Mouse (Mus musculus): ENCODE results near the gene Clcn6. TPM values are rescaled to one million over a fixed set of nuclear protein-coding genes. Genes with fewer than 3 reads are reported as not detected.
A peak's percentile ranks its signal among the peaks of the same experiment; 100 is the strongest.

The Clcn6 gene
- polyA plus RNA-seq (2015; fragmentation: Nextera tagmentation; extraction: Ambion mirVana) = 31.7 and 32.4 TPM in 2 replicates

DNA sequence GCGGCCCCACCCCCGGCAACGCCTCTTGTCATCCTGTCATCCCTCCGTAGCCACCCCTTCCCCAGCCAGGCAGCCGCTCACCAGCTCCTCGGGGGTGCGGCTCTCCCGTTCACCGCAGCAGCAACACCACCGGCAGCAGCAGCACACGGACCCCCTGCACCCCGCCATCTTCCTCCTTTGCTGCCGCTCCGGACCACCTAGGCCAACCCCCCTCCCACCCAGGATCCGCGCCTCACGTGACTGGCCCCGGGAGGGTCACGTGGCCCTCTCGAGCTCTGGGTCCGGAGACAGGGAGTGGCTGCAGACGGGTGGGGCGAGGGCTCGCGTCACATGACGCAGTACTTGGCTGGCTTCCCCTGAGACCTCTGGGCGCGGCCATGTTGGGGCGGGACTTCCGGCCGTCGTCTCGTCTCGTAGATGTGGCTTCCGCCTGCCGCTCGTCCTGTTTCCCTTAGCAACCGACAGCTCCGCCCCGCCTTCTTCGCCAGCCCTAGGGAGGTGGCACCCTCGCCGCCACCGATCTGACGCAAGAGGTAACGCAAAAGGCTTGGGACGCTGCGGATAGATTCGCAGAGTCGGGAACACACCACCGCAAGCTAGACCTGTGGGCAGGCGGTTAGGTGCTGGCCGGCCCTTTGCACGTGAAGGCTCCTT, at the start of gene Clcn6, which contains the start of gene Mthfr:
Gene Clcn6, minus strand, starts transcription at position 222 of the 654 bp plus-strand sequence.
Gene Mthfr, plus strand, starts transcription at position 478 of the 654 bp plus-strand sequence.
- peak; percentile 87 for ATAC-seq (ENCODE audit: low read depth)
- under 1% methylated on average over 54 of the region's 54 CpGs for WGBS

DNA sequence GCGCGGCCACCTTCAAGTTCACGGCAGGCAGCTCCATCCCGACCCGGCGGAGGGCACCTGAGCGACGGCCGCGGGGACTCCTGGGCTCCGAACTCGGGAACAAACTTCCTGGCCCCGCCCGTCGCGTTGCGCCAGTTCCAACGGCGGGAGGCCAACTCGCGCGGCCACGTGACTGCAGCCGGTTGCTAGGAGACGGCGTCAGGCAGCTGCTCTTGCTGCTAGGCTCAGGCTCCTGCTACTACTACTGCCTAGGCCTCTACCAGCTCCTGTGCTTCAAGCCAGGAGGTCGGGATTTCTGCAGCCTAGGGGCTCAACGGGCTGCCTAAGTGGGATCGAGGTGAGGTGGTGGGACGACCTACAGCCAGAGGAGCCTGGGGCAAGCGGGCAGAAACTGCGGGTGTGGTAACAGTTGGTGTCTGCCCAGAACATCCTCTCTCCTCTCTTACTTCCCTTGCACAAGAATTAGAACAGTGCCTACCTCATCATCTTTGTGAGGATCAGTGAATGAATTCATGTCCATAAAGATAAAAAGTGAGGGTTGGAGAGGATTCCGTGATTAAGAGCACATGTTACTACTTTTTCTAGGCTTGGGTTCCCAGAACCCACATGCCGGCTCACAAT, 49.4 kb upstream of the Clcn6 start, which contains the start of gene Agtrap:
Gene Agtrap, minus strand, starts transcription at position 125 of the 621 bp plus-strand sequence.
- Histone ChIP-seq H3K27ac (replicated peaks) (peak within 1 kb of the TSS; percentile 61), H3K4me2 (peak within 1 kb of the TSS; percentile 70), H3K27me3 (no peaks in the 10 kb centered on the region), H3K36me3 (no peaks in the 10 kb centered on the region), H3K9me3 (no peaks in the 10 kb centered on the region), H3K4me1 (replicated peaks) (peaks cover 47% of the 10 kb centered on the region), H3K4me3 (peak within 1 kb of the TSS; percentile 52), H3K9ac (peak within 1 kb of the TSS; percentile 68)
- ATAC-seq (ENCODE audit: low read depth) = peak; percentile 92
- WGBS = 3% methylated on average over 34 of the region's 34 CpGs

More for the DNA sequence above, at the start of gene Clcn6, which contains the start of gene Mthfr:
- H3K27me3 ChIP-seq = no peaks in the 10 kb centered on the region
- peaks cover 24% of the 10 kb centered on the region for H3K36me3 ChIP-seq
- peaks cover 60% of the 10 kb centered on the region for H3K4me1 ChIP-seq (replicated peaks)
- H3K9me3 ChIP-seq = no peaks in the 10 kb centered on the region
- peak within 1 kb of the TSS; percentile 89 for H3K27ac ChIP-seq (replicated peaks)
- peak within 1 kb of the TSS; percentile 74 for H3K4me3 ChIP-seq
- peak within 1 kb of the TSS; percentile 86 for H3K9ac ChIP-seq
- H3K4me2 ChIP-seq = peak within 1 kb of the TSS; percentile 90

DNA sequence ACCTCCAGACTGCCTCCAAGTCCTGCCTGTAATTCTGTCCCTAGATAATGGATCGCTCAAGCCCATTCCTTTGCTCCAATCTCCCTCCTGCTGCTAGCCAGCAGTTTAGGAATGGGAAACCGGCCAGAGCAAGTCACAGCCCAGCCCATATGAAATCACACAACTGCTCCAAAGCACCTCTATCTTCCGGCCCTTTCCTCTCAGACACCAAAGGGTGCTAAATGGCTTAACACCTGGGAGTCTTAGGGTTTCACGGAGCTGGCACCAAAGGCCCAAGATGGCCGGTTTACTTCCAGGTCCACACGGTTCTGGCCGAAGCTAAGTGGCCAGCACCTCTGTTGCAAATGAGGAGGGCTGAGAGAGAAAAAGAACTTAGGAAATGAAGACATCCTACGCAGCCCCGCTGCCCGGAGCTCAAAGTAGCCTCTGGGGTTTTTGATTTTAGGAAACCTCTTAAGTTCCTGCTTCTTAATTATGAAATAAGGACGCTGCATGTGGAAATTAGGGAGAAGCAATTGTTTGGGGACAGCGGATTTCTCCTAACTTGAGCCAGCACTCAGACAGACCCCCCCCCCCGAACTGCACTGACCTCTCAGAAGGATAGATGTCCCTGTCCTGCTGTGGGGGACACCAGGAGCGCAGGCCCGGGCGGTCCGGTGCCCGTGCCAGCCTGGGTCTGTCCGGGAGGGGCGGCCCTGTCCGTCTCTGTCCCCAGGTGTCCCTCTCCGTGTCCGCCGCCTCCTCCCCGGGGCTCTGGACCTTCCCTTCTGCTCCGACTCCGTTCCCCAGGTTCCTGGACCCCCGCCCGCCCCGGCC, 48.7 kb upstream of the Clcn6 start:
- peak overlapping the region; percentile 30; the same call in 1 of the 2 replicates for H3K27ac ChIP-seq (replicated peaks)
- no peaks in the 10 kb centered on the region for H3K27me3 ChIP-seq
- no peaks in the 10 kb centered on the region for H3K36me3 ChIP-seq
- H3K4me2 ChIP-seq = peak overlapping the region; percentile 70
- H3K4me3 ChIP-seq = peak overlapping the region; percentile 52
- 2% methylated on average over 30 of the region's 30 CpGs for WGBS
- peak overlapping the region; percentile 68 for H3K9ac ChIP-seq
- H3K9me3 ChIP-seq = no peaks in the 10 kb centered on the region
- H3K4me1 ChIP-seq (replicated peaks) = peaks cover 47% of the 10 kb centered on the region
- peak; percentile 57; the same call in 1 of the 2 replicates for ATAC-seq (ENCODE audit: low read depth)

DNA sequence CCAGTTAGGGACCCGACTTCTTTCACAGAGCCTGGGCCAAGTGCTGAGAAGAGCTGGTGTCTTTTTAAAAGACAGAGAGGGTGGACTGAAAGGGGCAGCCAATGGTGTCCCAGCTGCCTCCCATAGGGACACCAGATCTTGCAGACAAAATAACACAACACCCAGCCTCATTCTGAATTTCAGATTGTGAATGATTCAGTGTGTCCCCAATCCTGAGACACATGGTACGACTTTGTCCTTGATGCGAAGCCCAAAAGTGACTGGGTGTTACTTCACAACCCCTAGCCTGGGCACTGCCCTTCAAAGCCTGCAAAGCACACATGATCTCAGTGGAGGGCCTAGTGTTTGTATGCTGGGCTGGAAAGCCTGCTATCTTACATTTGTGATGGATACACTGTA, 47.3 kb upstream of the Clcn6 start:
- Histone ChIP-seq H3K36me3 (no peaks in the 10 kb centered on the region), H3K9ac (no peak overlapping the region), H3K4me3 (no peak overlapping the region), H3K27ac (replicated peaks) (no peak overlapping the region), H3K4me1 (replicated peaks) (peaks cover 47% of the 10 kb centered on the region), H3K9me3 (no peaks in the 10 kb centered on the region), H3K4me2 (no peak overlapping the region), H3K27me3 (no peaks in the 10 kb centered on the region)
- ATAC-seq (ENCODE audit: low read depth) = no peak
- 74% methylated on average over 3 of the region's 3 CpGs for WGBS

DNA sequence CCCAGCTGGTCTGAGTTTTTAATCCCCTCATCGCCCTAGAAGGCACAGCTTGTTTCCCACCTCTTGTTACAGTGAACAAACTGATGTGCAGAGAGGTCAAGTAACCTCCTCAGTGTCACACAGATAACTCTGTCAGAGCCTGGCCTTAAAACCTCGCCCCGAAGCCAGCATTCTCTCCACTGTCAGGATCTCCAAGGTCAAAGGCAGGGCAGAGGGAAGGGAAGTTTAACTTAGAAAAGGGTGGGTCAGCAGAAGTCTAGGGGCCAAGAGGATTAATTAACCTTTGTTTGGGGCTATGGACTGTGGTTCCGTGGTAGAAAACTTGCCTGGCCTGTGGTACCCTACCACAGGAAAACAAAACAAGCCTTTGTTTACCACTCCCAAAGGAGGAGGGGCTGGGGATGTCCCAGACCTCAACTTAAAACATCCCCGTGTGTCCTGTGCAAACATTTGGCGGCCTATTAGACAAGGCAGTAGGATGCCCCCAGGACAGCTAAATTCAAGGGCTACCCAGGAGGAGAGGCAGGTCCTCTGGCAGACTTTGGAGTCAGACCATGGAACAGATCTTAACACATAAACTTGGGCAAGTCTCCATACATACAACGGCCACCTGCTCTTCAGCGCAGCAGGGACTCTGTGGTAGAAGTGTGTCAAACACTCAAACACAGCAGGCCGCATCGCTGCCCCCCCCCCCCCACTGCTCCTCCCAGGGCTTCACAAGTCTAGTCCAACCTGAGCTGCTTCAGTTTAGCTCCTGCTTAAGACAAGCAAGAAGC, 46.7 kb upstream of the Clcn6 start:
- WGBS = 37% methylated on average over 10 of the region's 10 CpGs
- no peaks in the 10 kb centered on the region for H3K36me3 ChIP-seq
- no peak overlapping the region for H3K4me2 ChIP-seq
- ATAC-seq (ENCODE audit: low read depth) = no peak
- H3K9me3 ChIP-seq = no peaks in the 10 kb centered on the region
- H3K27me3 ChIP-seq = no peaks in the 10 kb centered on the region
- H3K27ac ChIP-seq (replicated peaks) = no peak overlapping the region
- H3K4me1 ChIP-seq (replicated peaks) = peaks cover 47% of the 10 kb centered on the region
- H3K4me3 ChIP-seq = no peak overlapping the region
- H3K9ac ChIP-seq = no peak overlapping the region

DNA sequence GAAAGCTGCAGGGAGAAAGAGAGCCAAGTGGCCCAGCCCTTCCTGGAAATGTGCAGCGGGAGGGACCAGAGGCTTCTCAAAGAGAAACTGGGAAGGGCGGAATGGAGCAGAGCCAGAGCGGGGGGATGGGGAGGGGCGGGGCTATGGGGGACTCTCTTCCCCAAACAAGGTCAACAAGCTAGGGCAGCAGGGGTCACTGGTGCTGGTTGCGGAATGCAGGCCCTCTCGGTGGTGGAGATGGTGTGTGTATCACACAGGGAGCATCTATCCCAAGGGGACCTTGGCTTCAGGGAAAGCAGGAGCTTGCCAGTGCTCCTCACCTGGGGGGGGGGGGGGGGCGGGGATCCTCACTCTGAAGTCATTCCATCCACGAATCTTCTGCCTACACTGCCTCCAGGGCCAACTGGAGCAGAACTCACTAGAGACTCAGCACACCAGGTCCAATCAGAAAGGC, 45.7 kb upstream of the Clcn6 start:
- Histone ChIP-seq H3K4me3 (no peak overlapping the region), H3K27ac (replicated peaks) (no peak overlapping the region), H3K4me2 (no peak overlapping the region), H3K36me3 (no peaks in the 10 kb centered on the region), H3K27me3 (no peaks in the 10 kb centered on the region), H3K4me1 (replicated peaks) (peaks cover 47% of the 10 kb centered on the region), H3K9ac (no peak overlapping the region), H3K9me3 (no peaks in the 10 kb centered on the region)
- WGBS = 9% methylated on average over 8 of the region's 8 CpGs
- no peak for ATAC-seq (ENCODE audit: low read depth)

DNA sequence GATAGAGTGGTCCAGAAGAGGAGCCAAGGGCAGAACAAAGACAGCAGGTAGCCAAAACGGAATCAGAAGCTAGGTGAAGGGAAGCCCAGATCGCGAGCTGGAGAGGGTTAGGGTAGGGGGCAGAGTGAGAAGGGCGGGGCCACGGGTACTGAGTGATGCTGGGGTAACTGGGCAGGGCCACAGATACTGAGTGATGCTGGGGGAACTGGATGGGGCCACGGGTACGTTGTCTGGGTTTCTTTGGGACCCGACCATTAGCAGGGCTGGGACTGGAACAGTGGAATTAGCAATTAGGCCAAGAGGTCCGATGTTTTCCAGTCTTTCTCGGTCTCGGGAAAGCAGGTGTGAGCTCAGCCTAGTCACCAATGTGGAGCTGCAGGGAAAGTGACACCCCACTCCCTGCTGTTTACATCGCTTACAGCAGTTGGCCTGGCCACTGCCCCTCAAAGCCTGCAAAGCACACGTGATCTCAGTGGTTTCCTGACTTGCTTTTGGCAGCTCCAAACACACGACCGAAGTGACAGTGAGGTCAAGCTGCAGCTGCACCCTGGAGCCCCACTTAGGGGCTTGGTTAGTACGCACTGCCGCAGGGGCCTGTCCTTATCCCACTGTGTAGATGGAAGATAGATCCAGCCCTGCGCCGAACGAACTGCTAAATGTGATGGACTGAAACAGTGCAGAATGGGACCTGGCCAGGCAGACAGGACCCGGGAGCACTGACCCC, 44.7 kb upstream of the Clcn6 start:
- no peak for ATAC-seq (ENCODE audit: low read depth)
- Histone ChIP-seq H3K4me1 (replicated peaks) (peaks cover 39% of the 10 kb centered on the region), H3K4me3 (no peak overlapping the region), H3K27me3 (no peaks in the 10 kb centered on the region), H3K27ac (replicated peaks) (no peak overlapping the region), H3K9me3 (no peaks in the 10 kb centered on the region), H3K36me3 (no peaks in the 10 kb centered on the region), H3K4me2 (no peak overlapping the region), H3K9ac (peak overlapping the region; percentile 22; the same call in 1 of the 2 replicates)
- 63% methylated on average over 21 of the region's 21 CpGs for WGBS

DNA sequence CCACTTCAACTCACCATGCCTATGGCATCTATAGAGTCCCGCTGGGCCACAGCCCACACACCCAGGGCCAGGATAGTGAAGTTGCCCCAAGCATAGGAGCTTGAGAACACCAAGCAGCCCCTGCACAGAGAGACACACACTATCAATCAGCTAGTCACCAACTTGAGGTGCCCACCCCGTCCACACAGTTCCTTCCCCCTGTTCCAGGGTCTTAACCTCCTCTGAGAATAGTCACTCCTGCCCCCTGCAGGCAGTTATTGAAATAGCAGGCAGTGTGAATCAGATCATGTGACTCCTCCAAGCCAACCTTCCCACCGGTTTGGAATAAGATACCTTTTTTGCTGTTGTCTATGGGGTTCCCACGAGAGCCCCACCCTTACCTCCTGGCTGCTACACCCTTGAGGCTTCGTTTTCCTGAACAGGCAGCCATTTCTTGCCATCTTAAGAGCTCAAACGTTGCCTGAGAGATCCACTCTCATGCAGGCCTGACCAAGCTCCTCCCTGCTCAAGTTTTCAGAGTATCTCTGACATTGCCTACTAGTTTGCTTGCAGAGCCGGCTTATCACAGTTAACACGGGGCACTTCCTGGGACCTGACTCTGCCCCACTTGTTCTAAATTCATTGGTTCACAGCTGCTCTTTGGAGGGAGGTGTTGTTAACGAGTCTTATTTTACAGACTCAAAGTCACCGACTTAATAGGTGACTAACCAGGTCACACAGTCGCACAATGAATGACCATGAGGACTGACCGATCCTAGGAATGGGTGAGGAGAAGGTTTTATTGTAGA, 43.8 kb upstream of the Clcn6 start:
- Histone ChIP-seq H3K9ac (no peak overlapping the region), H3K9me3 (no peaks in the 10 kb centered on the region)
- no peak for ATAC-seq (ENCODE audit: low read depth)

DNA sequence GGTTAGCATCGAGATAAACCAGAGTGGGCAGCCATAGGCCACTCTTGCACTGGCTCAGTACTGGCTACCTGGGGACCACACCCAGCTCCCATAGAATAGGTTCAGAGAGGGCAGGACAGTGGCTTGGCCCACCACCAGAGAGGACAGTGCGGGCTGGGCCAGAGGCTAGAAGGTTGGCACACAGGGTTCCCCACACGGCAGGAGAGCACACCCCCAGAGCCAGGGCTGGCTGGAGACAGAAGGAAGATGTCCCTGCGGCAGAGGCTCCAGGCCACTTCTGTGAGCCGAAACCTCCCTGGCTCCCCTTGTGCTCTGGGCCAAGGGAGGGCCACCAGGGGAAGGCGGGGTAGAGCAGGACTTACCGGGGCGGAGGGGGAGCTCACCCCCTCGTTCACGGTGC, 42.6 kb upstream of the Clcn6 start:
- 90% methylated on average over 10 of the region's 10 CpGs for WGBS

More for the DNA sequence above, 43.8 kb upstream of the Clcn6 start:
- H3K27ac ChIP-seq (replicated peaks) = no peak overlapping the region
- 51% methylated on average over 12 of the region's 12 CpGs for WGBS
- H3K4me3 ChIP-seq = no peak overlapping the region
- H3K4me2 ChIP-seq = no peak overlapping the region
- peaks cover 32% of the 10 kb centered on the region for H3K4me1 ChIP-seq (replicated peaks)
- no peaks in the 10 kb centered on the region for H3K27me3 ChIP-seq
- H3K36me3 ChIP-seq = no peaks in the 10 kb centered on the region

DNA sequence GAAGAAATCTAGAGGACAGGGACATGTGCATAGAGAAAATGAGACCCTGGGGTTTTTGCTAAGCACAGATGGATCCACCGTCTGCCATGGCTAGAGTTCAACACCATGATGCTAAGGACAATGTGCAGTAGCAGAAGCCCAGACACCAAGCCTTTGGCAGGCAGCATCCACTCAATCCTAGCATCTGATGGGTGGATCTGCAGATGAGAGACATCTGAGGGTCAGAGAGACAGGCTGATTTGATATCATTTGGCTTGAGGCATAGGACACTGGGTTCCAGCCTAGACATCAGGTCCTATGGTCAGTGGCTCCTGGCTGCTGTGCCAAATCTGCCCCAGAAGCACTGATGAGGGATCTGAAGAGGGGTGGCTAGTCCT, 42.0 kb upstream of the Clcn6 start:
- no peak for ATAC-seq (ENCODE audit: low read depth)
- WGBS = 76% methylated on average over 1 of the region's 1 CpGs

More for the DNA sequence above, 42.6 kb upstream of the Clcn6 start:
- Histone ChIP-seq H3K27me3 (no peaks in the 10 kb centered on the region), H3K9me3 (no peaks in the 10 kb centered on the region), H3K4me1 (replicated peaks) (peaks cover 22% of the 10 kb centered on the region), H3K27ac (replicated peaks) (no peak overlapping the region), H3K4me3 (no peak overlapping the region), H3K4me2 (no peak overlapping the region), H3K9ac (no peak overlapping the region), H3K36me3 (no peaks in the 10 kb centered on the region)
- ATAC-seq (ENCODE audit: low read depth) = no peak

More for the DNA sequence above, 42.0 kb upstream of the Clcn6 start:
- no peaks in the 10 kb centered on the region for H3K27me3 ChIP-seq
- H3K27ac ChIP-seq (replicated peaks) = no peak overlapping the region
- no peak overlapping the region for H3K9ac ChIP-seq
- no peak overlapping the region for H3K4me3 ChIP-seq
- H3K4me2 ChIP-seq = no peak overlapping the region
- peaks cover 20% of the 10 kb centered on the region for H3K4me1 ChIP-seq (replicated peaks)
- H3K9me3 ChIP-seq = no peaks in the 10 kb centered on the region
- no peaks in the 10 kb centered on the region for H3K36me3 ChIP-seq
